Mouse (Mus musculus): ENCODE data around the gene Vangl2.

Gene Vangl2

GRCm38 (mm10) chr1:172029914-172030313, 1.7 kb upstream of the Vangl2 start:
- DNase-seq (ENCODE audit: low spot score in 2 of 2), result no peak

GRCm38 (mm10) chr1:172027809-172028102, 488 bp downstream of the Vangl2 start:
- DNase-seq (ENCODE audit: low spot score in 2 of 2), result no peak

- DNase-seq (ENCODE audit: low spot score in 2 of 2), result peak; percentile 25 to 69
Measured at GRCm38 (mm10) chr1:172027010-172027808, 1.0 kb downstream of the Vangl2 start.

- no peak for DNase-seq (ENCODE audit: low spot score in 2 of 2)
Measured at GRCm38 (mm10) chr1:172026201-172026901, 1.9 kb downstream of the Vangl2 start.

- DNase-seq (ENCODE audit: low spot score in 2 of 2), result no peak
Measured at GRCm38 (mm10) chr1:172025201-172025904, 2.9 kb downstream of the Vangl2 start.

- DNase-seq (ENCODE audit: low spot score in 2 of 2), result no peak
Measured at GRCm38 (mm10) chr1:172024140-172024895, 3.9 kb downstream of the Vangl2 start.

GRCm38 (mm10) chr1:172019863-172020521, 8.3 kb downstream of the Vangl2 start:
- no peak for DNase-seq (ENCODE audit: low spot score in 2 of 2)

- no peak for DNase-seq (ENCODE audit: low spot score in 2 of 2)
Measured at GRCm38 (mm10) chr1:172019339-172019738, 8.9 kb downstream of the Vangl2 start.

- DNase-seq (ENCODE audit: low spot score in 2 of 2), result no peak
Measured at GRCm38 (mm10) chr1:172018336-172019311, 9.6 kb downstream of the Vangl2 start.

- no peak for DNase-seq (ENCODE audit: low spot score in 2 of 2)
Measured at GRCm38 (mm10) chr1:172017517-172018070, 10.7 kb downstream of the Vangl2 start.

GRCm38 (mm10) chr1:172016660-172017516, 11.4 kb downstream of the Vangl2 start:
- DNase-seq (ENCODE audit: low spot score in 2 of 2), result no peak

GRCm38 (mm10) chr1:172016031-172016430, 12.2 kb downstream of the Vangl2 start:
- DNase-seq (ENCODE audit: low spot score in 2 of 2), result no peak

GRCm38 (mm10) chr1:172015312-172015939, 12.8 kb downstream of the Vangl2 start:
- DNase-seq (ENCODE audit: low spot score in 2 of 2), result no peak

- no peak for DNase-seq (ENCODE audit: low spot score in 2 of 2)
Measured at GRCm38 (mm10) chr1:172014771-172015170, 13.5 kb downstream of the Vangl2 start.

- peak; percentile 23 to 43 for DNase-seq (ENCODE audit: low spot score in 2 of 2)
Measured at GRCm38 (mm10) chr1:172012030-172012429, 16.2 kb downstream of the Vangl2 start.

GRCm38 (mm10) chr1:172010042-172010824, 18.0 kb downstream of the Vangl2 start:
- DNase-seq (ENCODE audit: low spot score in 2 of 2), result no peak

- DNase-seq (ENCODE audit: low spot score in 2 of 2), result no peak
Measured at GRCm38 (mm10) chr1:172009406-172009805, 18.8 kb downstream of the Vangl2 start.

GRCm38 (mm10) chr1:172008351-172008750, 19.9 kb downstream of the Vangl2 start:
- no peak for DNase-seq (ENCODE audit: low spot score in 2 of 2)
